Mouse (Mus musculus) left cerebral cortex, adult 9 months (tissue): ENCODE results near the gene Inf2.

ENCODE experiments used
- DNase-seq, 2 experiments: peaks; one replicate each; pipeline ENCODE4 v3.0.0; 2022; ENCODE audit warnings: low spot score in 2 of 2

Inf2 gene

GRCm38 (mm10) chr12:112659109-112659508 is 70.5 kb downstream of the Inf2 start:
- peak in 1 of 2 experiments; percentile 55 for DNase-seq

DNA sequence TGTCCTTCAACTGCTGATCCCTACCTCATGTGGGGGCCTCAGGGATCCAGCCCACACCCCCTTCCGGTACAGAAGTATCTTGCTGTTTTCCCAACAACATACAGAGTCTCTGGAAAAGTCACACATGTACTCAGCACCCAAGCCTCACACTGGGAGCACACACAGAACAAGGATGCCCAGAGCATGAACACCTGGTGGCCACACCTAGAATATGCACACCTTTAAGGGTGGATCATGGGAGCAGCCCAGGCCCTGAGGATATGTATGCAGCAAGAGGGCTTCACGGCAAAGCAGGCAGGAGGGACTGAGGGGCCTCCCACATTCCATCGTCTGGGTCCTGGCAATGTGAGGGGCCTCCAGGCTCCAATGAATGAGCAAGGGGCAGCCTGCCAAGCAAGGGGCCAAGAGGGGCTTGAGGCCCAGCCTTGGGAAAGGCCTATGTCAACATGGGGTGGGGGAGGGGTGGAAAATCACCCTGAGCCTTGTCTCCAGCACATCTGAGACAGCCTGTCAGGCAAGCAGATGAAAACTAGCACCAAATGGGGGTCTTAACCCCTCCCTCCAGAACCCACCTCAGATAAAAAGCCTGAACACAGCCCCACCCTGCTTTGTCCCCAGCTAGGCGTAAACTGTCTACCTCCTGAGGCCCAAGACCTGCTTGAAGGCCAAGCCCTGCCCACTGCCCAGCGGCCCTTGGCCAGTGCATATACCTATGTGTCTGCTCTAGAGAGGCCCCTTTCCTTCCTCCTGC is 72.2 kb downstream of the Inf2 start:
- no peak for DNase-seq

DNA sequence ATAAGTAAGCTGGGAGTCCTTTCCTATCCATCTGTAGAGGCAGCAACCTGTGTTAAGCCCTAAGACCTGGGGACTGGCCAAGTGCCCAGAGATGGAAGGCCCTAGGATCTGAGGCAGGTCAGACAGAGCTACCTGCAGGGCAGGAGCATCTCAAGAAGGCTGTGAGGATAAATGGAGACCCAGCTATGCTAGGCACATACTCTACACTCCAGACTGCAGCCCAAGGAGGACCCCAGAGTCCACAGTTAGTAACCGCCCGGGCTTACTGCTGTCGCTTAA is 72.7 kb downstream of the Inf2 start:
- DNase-seq, result no peak

- DNase-seq, result no peak
These were observed 73.3 kb downstream of the Inf2 start for GRCm38 (mm10) chr12:112661851-112662250.

GRCm38 (mm10) chr12:112663303-112663702 is 74.7 kb downstream of the Inf2 start:
- DNase-seq, result no peak

DNA sequence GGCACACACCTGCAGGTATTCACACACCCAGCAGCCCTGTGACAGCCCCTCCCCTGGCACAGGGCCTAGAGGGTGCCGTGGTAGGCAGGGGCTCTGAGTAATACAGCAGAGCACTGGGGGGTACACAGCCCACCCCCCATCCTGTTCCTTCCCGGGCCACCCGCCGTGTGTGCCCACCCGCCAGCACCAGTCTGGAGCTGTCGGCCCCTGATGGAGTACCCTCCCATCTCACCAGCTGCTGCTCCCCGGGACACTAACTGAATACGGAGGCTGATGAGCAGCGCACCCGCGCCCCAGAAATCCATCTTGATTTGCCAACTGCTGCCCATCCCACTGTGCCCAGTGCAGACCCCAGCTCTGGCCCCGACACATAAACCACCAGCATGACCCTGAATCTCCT is 75.1 kb downstream of the Inf2 start:
- DNase-seq, result no peak

DNA sequence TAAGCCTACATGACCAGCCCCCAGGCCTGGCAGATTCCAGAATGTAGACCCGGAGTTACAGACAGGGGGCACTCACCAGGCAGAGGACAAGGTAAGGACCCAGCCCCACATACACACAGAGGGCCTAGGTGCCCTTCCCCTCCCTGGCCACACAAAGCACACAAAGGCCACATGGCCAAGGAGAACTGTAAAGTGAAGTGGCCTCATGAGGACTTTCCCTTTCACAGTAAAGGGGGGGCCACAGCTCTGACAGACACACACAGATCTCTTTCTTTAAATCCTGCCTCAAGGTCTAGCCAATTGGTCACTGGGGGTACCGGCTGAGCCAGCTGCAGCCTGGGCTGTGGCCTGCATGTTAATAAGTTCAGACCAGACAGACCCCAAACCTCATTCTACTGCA is 75.5 kb downstream of the Inf2 start:
- no peak for DNase-seq

GRCm38 (mm10) chr12:112664656-112665055 is 76.1 kb downstream of the Inf2 start:
- DNase-seq, result no peak
